25 mouse cellular contexts compared by ENCODE assay signal in the genomic region with DNA sequence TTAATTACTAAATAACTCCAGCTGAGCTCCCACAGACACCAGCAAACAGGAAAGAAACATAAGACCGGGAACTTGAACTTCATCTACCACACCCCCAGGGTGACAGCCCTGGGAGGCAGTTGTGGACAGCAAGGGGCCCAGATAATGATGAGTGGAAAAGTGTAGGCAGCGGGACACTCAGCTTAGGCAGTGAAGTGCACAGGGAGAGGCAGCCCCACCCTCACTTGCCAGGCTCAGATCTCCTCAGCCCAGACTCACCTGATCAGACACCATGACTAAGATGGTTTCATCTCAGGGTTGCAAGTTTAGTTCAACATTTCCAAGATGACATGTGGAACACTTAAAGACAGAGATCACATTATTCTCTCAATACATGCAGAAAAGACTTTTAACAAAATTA. TPM values are rescaled to one million over a fixed set of nuclear protein-coding genes. Genes with fewer than 3 reads are reported as not detected.
A peak's percentile ranks its signal among the peaks of the same experiment; 100 is the strongest.
DNase-seq lines count a peak whose midpoint lies in the region; ATAC-seq and TF ChIP-seq lines count a peak whose summit lies in the region.
"Had no signal": no experiment of that assay in that cellular context is flagged by ENCODE, and none has a peak within 500 bp of the region (broad histone marks: within the 10 kb centered on the region; RNA-seq: fewer than 3 reads in every experiment).

No protein-coding gene starts in this region.

- H3K4me2 ChIP-seq in midbrain, embryonic 11.5 days = no peak overlapping the region
- no peak overlapping the region for H3K4me2 ChIP-seq in midbrain, embryonic 14.5 days (ENCODE audit: low read length)
- H3K4me2 ChIP-seq in liver, embryonic 11.5 days = no peak overlapping the region
- no peak overlapping the region for H3K4me2 ChIP-seq in lung, postnatal 0 days (replicated peaks; ENCODE audit: low read depth, low read length)
- H3K4me2 ChIP-seq: embryonic facial prominence, embryonic 15.5 days; hindbrain, embryonic 12.5 days had no signal

- intact Hi-C loops in heart, adult 2 months (cut with DNase I) = loop anchor here (5.0 to 10.0 kb wide), 2 partner anchors 153 to 1076 kb away; no protein-coding TSS in a partner anchor
- intact Hi-C loops in left cerebral cortex, postnatal 4 days (cut with DNase I) = loop anchor here (10.0 kb wide), 2 partner anchors 1076 to 1156 kb away; no protein-coding TSS in a partner anchor

- no peak overlapping the region for H3K9ac ChIP-seq in heart, adult 2 months (ENCODE audit: low read depth, low read length)
- H3K9ac ChIP-seq in midbrain, embryonic 11.5 days (ENCODE audit: low read length) = no peak overlapping the region
- H3K9ac ChIP-seq in midbrain, embryonic 14.5 days (replicated peaks; ENCODE audit: low read length) = no peak overlapping the region
- no peak overlapping the region for H3K9ac ChIP-seq in liver, embryonic 11.5 days (ENCODE audit: low read depth, low read length)
- H3K9ac ChIP-seq in lung, postnatal 0 days (replicated peaks; ENCODE audit: low read depth) = no peak overlapping the region
- H3K9ac ChIP-seq: embryonic facial prominence, embryonic 15.5 days; hindbrain, embryonic 12.5 days had no signal

- no peaks in the 10 kb centered on the region for H3K27me3 ChIP-seq in heart, embryonic 10.5 days (ENCODE audit: insufficient read depth, poor library complexity, severe bottlenecking)
- H3K27me3 ChIP-seq in heart, adult 2 months (ENCODE audit: control insufficient read depth, insufficient read depth, low read length) = no peaks in the 10 kb centered on the region
- H3K27me3 ChIP-seq in midbrain, embryonic 11.5 days (ENCODE audit: control insufficient read depth, insufficient read depth, low read length) = no peaks in the 10 kb centered on the region
- no peaks in the 10 kb centered on the region for H3K27me3 ChIP-seq in midbrain, embryonic 14.5 days (ENCODE audit: control insufficient read depth, insufficient read depth, low read length)
- H3K27me3 ChIP-seq in liver, embryonic 11.5 days (replicated peaks; ENCODE audit: control insufficient read depth, insufficient read depth, low read length) = no peaks in the 10 kb centered on the region
- H3K27me3 ChIP-seq in lung, postnatal 0 days (replicated peaks; ENCODE audit: insufficient read depth, low read length) = no peaks in the 10 kb centered on the region
- H3K27me3 ChIP-seq: embryonic facial prominence, embryonic 15.5 days; hindbrain, embryonic 12.5 days; Patski had no signal

- no peak for ATAC-seq in midbrain, embryonic 11.5 days (ENCODE audit: low FRiP score)
- ATAC-seq in midbrain, embryonic 14.5 days (ENCODE audit: low FRiP score, low TSS enrichment) = no peak
- peak; percentile 74 for ATAC-seq in liver, embryonic 11.5 days (replicated peaks; ENCODE audit: low FRiP score)
- no peak for ATAC-seq in lung, postnatal 0 days
- ATAC-seq: activated CD4-positive, CD25-positive, alpha-beta regulatory T cell, adult 4 months; CD4-positive, CD25-positive, alpha-beta regulatory T cell, adult 4 months; forebrain, embryonic 14.5 days; hindbrain, embryonic 16.5 days; Patski had no signal

- 47% methylated on average over 2 of the region's 2 CpGs for WGBS in heart, embryonic 10.5 days
- 45% methylated on average over 2 of the region's 2 CpGs for WGBS in heart, adult 2 months
- 69% methylated on average over 2 of the region's 2 CpGs for WGBS in midbrain, embryonic 11.5 days
- WGBS in midbrain, embryonic 14.5 days = 76% methylated on average over 2 of the region's 2 CpGs
- WGBS in liver, embryonic 11.5 days = 44% methylated on average over 2 of the region's 2 CpGs
- 64% methylated on average over 2 of the region's 2 CpGs for WGBS in lung, postnatal 0 days

- peak; percentile 83 for DNase-seq in heart, embryonic 10.5 days (ENCODE audit: low spot score)
- DNase-seq in heart, adult 2 months = no peak
- peak; percentile 35 for DNase-seq in midbrain, embryonic 11.5 days (ENCODE audit: low spot score, missing footprints)
- DNase-seq in midbrain, embryonic 14.5 days = no peak
- DNase-seq in liver, embryonic 11.5 days (ENCODE audit: low spot score) = no peak
- no peak for DNase-seq in left cerebral cortex, postnatal 4 days
- DNase-seq in lung, postnatal 0 days (ENCODE audit: low spot score) = no peak
- no peak for DNase-seq in MN1 (ENCODE audit: low spot score)
- DNase-seq: adrenal gland, postnatal 14 days; B cell, adult 2 months; cerebellum, adult 2 months; cerebellum, postnatal 10 days; embryo, embryonic 11 days; gastrocnemius, adult 2 months; gastrocnemius, postnatal 25 days; heart, postnatal 4 days had no signal

- H3K4me3 ChIP-seq in heart, embryonic 10.5 days = no peak overlapping the region
- H3K4me3 ChIP-seq in heart, adult 2 months = no peak overlapping the region
- H3K4me3 ChIP-seq in midbrain, embryonic 11.5 days (ENCODE audit: low read depth, low read length) = no peak overlapping the region
- no peak overlapping the region for H3K4me3 ChIP-seq in midbrain, embryonic 14.5 days (replicated peaks; ENCODE audit: low read depth, low read length)
- no peak overlapping the region for H3K4me3 ChIP-seq in liver, embryonic 11.5 days (ENCODE audit: low read depth, low read length)
- H3K4me3 ChIP-seq in lung, postnatal 0 days (ENCODE audit: low read depth, low read length) = no peak overlapping the region
- H3K4me3 ChIP-seq: embryonic facial prominence, embryonic 15.5 days; erythroblast, embryonic 14.5 days; forebrain, embryonic 10.5 days; gastrocnemius, adult 2 months; hindbrain, embryonic 12.5 days had no signal

- TF ChIP-seq EP300 in heart, adult 2 months (IDR thresholded peaks at IDR 0.05; ENCODE audit: insufficient read depth, low read depth, low read length) = no peak
- TF ChIP-seq EP300 in lung, postnatal 0 days (IDR thresholded peaks at IDR 0.05) = no peak

- TF ChIP-seq POLR2A in heart, adult 2 months (IDR thresholded peaks at IDR 0.05; ENCODE audit: insufficient read depth, low read depth, low read length) = no peak

- no peak overlapping the region for H3K27ac ChIP-seq in heart, embryonic 10.5 days
- H3K27ac ChIP-seq in heart, adult 2 months = no peak overlapping the region
- no peak overlapping the region for H3K27ac ChIP-seq in midbrain, embryonic 11.5 days (ENCODE audit: low read depth, low read length)
- H3K27ac ChIP-seq in midbrain, embryonic 14.5 days (replicated peaks; ENCODE audit: low read depth, low read length) = no peak overlapping the region
- H3K27ac ChIP-seq in liver, embryonic 11.5 days (ENCODE audit: low read depth, low read length) = no peak overlapping the region
- H3K27ac ChIP-seq in lung, postnatal 0 days (ENCODE audit: low read length) = no peak overlapping the region
- H3K27ac ChIP-seq: embryonic facial prominence, embryonic 15.5 days; forebrain, embryonic 10.5 days; gastrocnemius, adult 2 months; hindbrain, embryonic 12.5 days had no signal

- H3K79me2 ChIP-seq in heart, adult 2 months (replicated peaks; ENCODE audit: control insufficient read depth, insufficient read depth, low read length) = no peaks in the 10 kb centered on the region

- no peak for TF ChIP-seq CTCF in heart, adult 2 months (IDR thresholded peaks at IDR 0.05)
- TF ChIP-seq CTCF in lung, postnatal 0 days (IDR thresholded peaks at IDR 0.05) = no peak

- no peaks in the 10 kb centered on the region for H3K4me1 ChIP-seq in heart, embryonic 10.5 days
- no peaks in the 10 kb centered on the region for H3K4me1 ChIP-seq in heart, adult 2 months (ENCODE audit: control insufficient read depth, insufficient read depth, low read length)
- H3K4me1 ChIP-seq in midbrain, embryonic 11.5 days (ENCODE audit: control insufficient read depth, insufficient read depth, low read length) = no peaks in the 10 kb centered on the region
- H3K4me1 ChIP-seq in midbrain, embryonic 14.5 days (ENCODE audit: control insufficient read depth, insufficient read depth, low read length) = no peaks in the 10 kb centered on the region
- H3K4me1 ChIP-seq in liver, embryonic 11.5 days (replicated peaks; ENCODE audit: control insufficient read depth, insufficient read depth, low read length) = no peaks in the 10 kb centered on the region
- H3K4me1 ChIP-seq in lung, postnatal 0 days (ENCODE audit: insufficient read depth, low read depth, low read length) = no peaks in the 10 kb centered on the region
- H3K4me1 ChIP-seq: embryonic facial prominence, embryonic 15.5 days; forebrain, embryonic 10.5 days; hindbrain, embryonic 12.5 days had no signal

- no peaks in the 10 kb centered on the region for H3K9me3 ChIP-seq in heart, embryonic 10.5 days
- H3K9me3 ChIP-seq in midbrain, embryonic 11.5 days (ENCODE audit: control insufficient read depth, low read length) = no peaks in the 10 kb centered on the region; the same call in 1 of the 2 replicates
- peaks cover 5% of the 10 kb centered on the region; the same call in 1 of the 2 replicates for H3K9me3 ChIP-seq in midbrain, embryonic 14.5 days (ENCODE audit: control insufficient read depth, low read length)
- H3K9me3 ChIP-seq in liver, embryonic 11.5 days (ENCODE audit: control insufficient read depth, low read length) = no peaks in the 10 kb centered on the region
- H3K9me3 ChIP-seq in lung, postnatal 0 days (ENCODE audit: low read length) = no peaks in the 10 kb centered on the region
- H3K9me3 ChIP-seq: embryonic facial prominence, embryonic 15.5 days had no signal

- H3K36me3 ChIP-seq in heart, embryonic 10.5 days = no peaks in the 10 kb centered on the region
- H3K36me3 ChIP-seq in heart, adult 2 months (ENCODE audit: control insufficient read depth, insufficient read depth, low read length) = no peaks in the 10 kb centered on the region
- no peaks in the 10 kb centered on the region for H3K36me3 ChIP-seq in midbrain, embryonic 11.5 days (ENCODE audit: control insufficient read depth, insufficient read depth, low read length)
- H3K36me3 ChIP-seq in midbrain, embryonic 14.5 days (ENCODE audit: control insufficient read depth, insufficient read depth, low read length) = no peaks in the 10 kb centered on the region
- no peaks in the 10 kb centered on the region for H3K36me3 ChIP-seq in liver, embryonic 11.5 days (ENCODE audit: control insufficient read depth, insufficient read depth, low read length)
- H3K36me3 ChIP-seq in lung, postnatal 0 days (ENCODE audit: insufficient read depth, low read length) = no peaks in the 10 kb centered on the region
- H3K36me3 ChIP-seq: embryonic facial prominence, embryonic 15.5 days; forebrain, embryonic 10.5 days; hindbrain, embryonic 12.5 days had no signal

RNA-seq across cellular contexts. Expression of gene Lgr4, which starts 8.3 kb away (rescaled TPM):
- polyA plus RNA-seq in heart, embryonic 10.5 days (2016; fragmentation: Nextera tagmentation; extraction: Ambion mirVana) = 10.2 and 12.7 TPM in 2 replicates
- total RNA-seq in heart, adult 2 months (2021) = 10 to 100 TPM; 22.1 to 23.7 TPM
- 13.5 and 22.7 TPM in 2 replicates for polyA plus RNA-seq in heart, adult 2 months (2012; rRNA removed)
- 15.8 and 17.6 TPM in 2 replicates for polyA plus RNA-seq in midbrain, embryonic 11.5 days (2014; fragmentation: Nextera tagmentation; extraction: Ambion mirVana)
- 11.6 and 12.0 TPM in 2 replicates for polyA plus RNA-seq in midbrain, embryonic 14.5 days (2014; fragmentation: Nextera tagmentation; extraction: Ambion mirVana)
- polyA plus RNA-seq in liver, embryonic 11.5 days (2014; fragmentation: Nextera tagmentation; extraction: Ambion mirVana) = 9.5 and 10.0 TPM in 2 replicates
- 10 to 100 TPM; 17.1 to 20.1 TPM for total RNA-seq in left cerebral cortex, postnatal 4 days (2021)
- 1.8 and 1.9 TPM in 2 replicates for polyA plus RNA-seq in lung, postnatal 0 days (2015; fragmentation: Nextera tagmentation; extraction: Ambion mirVana)

RNA-seq across cellular contexts. Expression of gene Lin7c, which starts 18.5 kb away (rescaled TPM):
- 50.8 and 54.3 TPM in 2 replicates for polyA plus RNA-seq in heart, embryonic 10.5 days (2016; fragmentation: Nextera tagmentation; extraction: Ambion mirVana)
- total RNA-seq in heart, adult 2 months (2021) = 10 to 100 TPM; 43.3 to 43.6 TPM
- polyA plus RNA-seq in heart, adult 2 months (2012; rRNA removed) = 6.9 and 15.6 TPM in 2 replicates
- 145 and 174 TPM in 2 replicates for polyA plus RNA-seq in midbrain, embryonic 11.5 days (2014; fragmentation: Nextera tagmentation; extraction: Ambion mirVana)
- polyA plus RNA-seq in midbrain, embryonic 14.5 days (2014; fragmentation: Nextera tagmentation; extraction: Ambion mirVana) = 220 and 249 TPM in 2 replicates
- polyA plus RNA-seq in liver, embryonic 11.5 days (2014; fragmentation: Nextera tagmentation; extraction: Ambion mirVana) = 44.4 and 53.4 TPM in 2 replicates
- total RNA-seq in left cerebral cortex, postnatal 4 days (2021) = 100 to 1,000 TPM; 230 to 234 TPM
- 39.1 and 45.0 TPM in 2 replicates for polyA plus RNA-seq in lung, postnatal 0 days (2015; fragmentation: Nextera tagmentation; extraction: Ambion mirVana)

Comparison
In these comparisons a context has a peak if more than half of its experiments do, and no peak if none do; other contexts are left out.
1. DNase-seq: peak in heart, embryonic 10.5 days (single experiment) and midbrain, embryonic 11.5 days (single experiment); none in heart, adult 2 months (0 of 2), midbrain, embryonic 14.5 days (single experiment), liver, embryonic 11.5 days (single experiment), left cerebral cortex, postnatal 4 days (single experiment), lung, postnatal 0 days (single experiment) and MN1 (single experiment).